Comparison of ENCODE assay signal across 11 mouse cellular contexts in genomic region chr2:90506143-90506542, GRCm38 (mm10).
DNase-seq lines count a peak whose midpoint lies in the region; ATAC-seq and TF ChIP-seq lines count a peak whose summit lies in the region.
"Had no signal": no experiment of that assay in that cellular context is flagged by ENCODE, and none has a peak within 500 bp of the region (broad histone marks: within the 10 kb centered on the region; RNA-seq: fewer than 3 reads in every experiment).

No protein-coding gene starts in this region.

- H3K27me3 ChIP-seq in embryonic facial prominence, embryonic 14.5 days (replicated peaks; ENCODE audit: control insufficient read depth, insufficient read depth, low read length), result no peaks in the 10 kb centered on the region
- H3K27me3 ChIP-seq: heart, embryonic 13.5 days had no signal

- H3K9me3 ChIP-seq in embryonic facial prominence, embryonic 14.5 days (ENCODE audit: control insufficient read depth, low read length), result no peaks in the 10 kb centered on the region
- H3K9me3 ChIP-seq: heart, embryonic 13.5 days; limb, embryonic 12.5 days had no signal

- H3K4me2 ChIP-seq in embryonic facial prominence, embryonic 14.5 days (ENCODE audit: low read depth, low read length), result no peak overlapping the region
- H3K4me2 ChIP-seq: heart, embryonic 13.5 days; limb, embryonic 12.5 days had no signal

- WGBS in embryonic facial prominence, embryonic 14.5 days, result 48% methylated on average over 3 of the region's 3 CpGs

- H3K27ac ChIP-seq in gastrocnemius, adult 2 months, result peak overlapping the region; percentile 68
- peak overlapping the region; percentile 34 for H3K27ac ChIP-seq in left cerebral cortex, adult 2 months
- H3K27ac ChIP-seq in embryonic facial prominence, embryonic 14.5 days (replicated peaks; ENCODE audit: low read depth, low read length), result no peak overlapping the region
- H3K27ac ChIP-seq: heart, embryonic 13.5 days; limb, embryonic 12.5 days had no signal

- no peak for ATAC-seq in embryonic facial prominence, embryonic 14.5 days (ENCODE audit: low read depth)

- H3K4me1 ChIP-seq in embryonic facial prominence, embryonic 14.5 days (ENCODE audit: control insufficient read depth, insufficient read depth, low read length), result 0 out of 2 replicates have a peak, but pooled peaks cover 5% of the 10 kb centered on the region
- H3K4me1 ChIP-seq: limb, embryonic 12.5 days had no signal

- no peak for DNase-seq in gastrocnemius, adult 2 months
- no peak for DNase-seq in gastrocnemius, postnatal 36 days
- DNase-seq in left cerebral cortex, adult 2 months (ENCODE audit: extremely low spot score in 1 of 2, low spot score in 2 of 2), result no peak
- DNase-seq in left cerebral cortex, postnatal 14 days (ENCODE audit: low spot score in 2 of 2), result no peak
- peak; percentile 24 for DNase-seq in embryonic facial prominence, embryonic 14.5 days (ENCODE audit: low spot score)
- peak; percentile 22 for DNase-seq in heart, postnatal 4 days
- no peak for DNase-seq in spleen, adult 12 weeks (ENCODE audit: low spot score)
- DNase-seq in frontal cortex, postnatal 36 days (ENCODE audit: low spot score in 2 of 2), result no peak
- DNase-seq: right cerebral cortex, postnatal 14 days had no signal

- no peak overlapping the region for H3K9ac ChIP-seq in embryonic facial prominence, embryonic 14.5 days (ENCODE audit: low read depth, low read length)
- H3K9ac ChIP-seq: heart, embryonic 13.5 days; limb, embryonic 12.5 days had no signal

- intact Hi-C loops in gastrocnemius, adult 2 months (cut with DNase I), result no loop called here
- intact Hi-C loops in gastrocnemius, postnatal 36 days (cut with DNase I), result no loop called here
- intact Hi-C loops in left cerebral cortex, adult 2 months (cut with DNase I), result no loop called here
- intact Hi-C loops in left cerebral cortex, postnatal 14 days (cut with DNase I), result loop anchor here (5.0 kb wide), 1 partner anchor 61 kb away; no protein-coding TSS in a partner anchor

- no peak overlapping the region for H3K4me3 ChIP-seq in gastrocnemius, adult 2 months
- no peak overlapping the region for H3K4me3 ChIP-seq in left cerebral cortex, adult 2 months
- H3K4me3 ChIP-seq in embryonic facial prominence, embryonic 14.5 days (ENCODE audit: low read depth, low read length), result no peak overlapping the region
- H3K4me3 ChIP-seq: heart, embryonic 13.5 days; limb, embryonic 12.5 days had no signal

- no peak for TF ChIP-seq CTCF in gastrocnemius, adult 2 months (IDR thresholded peaks at IDR 0.05)
- TF ChIP-seq CTCF in left cerebral cortex, adult 2 months (IDR thresholded peaks at IDR 0.05), result no peak

- no peaks in the 10 kb centered on the region for H3K36me3 ChIP-seq in embryonic facial prominence, embryonic 14.5 days (ENCODE audit: control insufficient read depth, insufficient read depth, low read length)
- H3K36me3 ChIP-seq: heart, embryonic 13.5 days; limb, embryonic 12.5 days had no signal

Comparison
In these comparisons a context has a peak if more than half of its experiments do, and no peak if none do; other contexts are left out.
1. DNase-seq: peak in embryonic facial prominence, embryonic 14.5 days (single experiment) and heart, postnatal 4 days (single experiment); none in gastrocnemius, adult 2 months (single experiment), gastrocnemius, postnatal 36 days (0 of 2), left cerebral cortex, adult 2 months (0 of 2), left cerebral cortex, postnatal 14 days (0 of 2), spleen, adult 12 weeks (single experiment) and frontal cortex, postnatal 36 days (0 of 2).